Mouse (Mus musculus) ES-Bruce4 (cell line): Measurements from ENCODE around the gene Cox8a. TPM values are rescaled to one million over a fixed set of nuclear protein-coding genes. Genes with fewer than 3 reads are reported as not detected.
A peak's percentile ranks its signal among the peaks of the same experiment; 100 is the strongest.

Source experiments
- H3K27ac ChIP-seq: 2 replicates; pipeline ENCODE4 v1.5.1; 2012; ENCODE audit warnings: low read length, inconsistent platforms; ENCODE audit not compliant: insufficient read depth
- H3K27me3 ChIP-seq: 2 replicates; pipeline ENCODE4 v1.6.1; 2012; ENCODE audit warnings: mild to moderate bottlenecking, low read length, inconsistent platforms; ENCODE audit not compliant: control insufficient read depth, poor library complexity, insufficient read depth, severe bottlenecking
- H3K36me3 ChIP-seq: 2 replicates; pipeline ENCODE4 v1.6.1; 2012; ENCODE audit warnings: inconsistent platforms, mild to moderate bottlenecking, low read length, moderate library complexity; ENCODE audit not compliant: control insufficient read depth, poor library complexity, insufficient read depth, severe bottlenecking
- H3K4me1 ChIP-seq: one replicate; pipeline ENCODE4 v1.8.1; 2011; ENCODE audit warnings: low read length; ENCODE audit not compliant: control insufficient read depth, insufficient read depth
- H3K4me3 ChIP-seq: 2 replicates; pipeline ENCODE4 v1.5.1; 2011; ENCODE audit warnings: low read depth, mild to moderate bottlenecking, low read length
- H3K9ac ChIP-seq: 2 replicates; pipeline ENCODE4 v1.6.1; 2012; ENCODE audit warnings: low read depth, mild to moderate bottlenecking, inconsistent platforms; ENCODE audit not compliant: poor library complexity, severe bottlenecking
- H3K9me3 ChIP-seq: replicated peaks from 2 replicates; pipeline ENCODE4 v1.6.1; 2012; ENCODE audit warnings: mild to moderate bottlenecking, low read length, inconsistent platforms; ENCODE audit not compliant: control insufficient read depth, poor library complexity, insufficient read depth, severe bottlenecking
- CTCF ChIP-seq: IDR thresholded peaks from one replicate; pipeline ENCODE4 v1.8.1; 2011; ENCODE audit warnings: low read depth, low read length
- EP300 ChIP-seq: IDR thresholded peaks from 2 replicates; pipeline ENCODE4 v1.6.1; 2011; ENCODE audit warnings: low read depth, low read length; ENCODE audit not compliant: insufficient read depth
- POLR2A ChIP-seq: IDR thresholded peaks from one replicate; pipeline ENCODE4 v1.8.1; 2011; ENCODE audit warnings: low read length; ENCODE audit not compliant: insufficient read depth
- polyA plus RNA-seq: library from polyadenylated mRNA; stranded (reverse); fragments of >200 nt; gene quantifications from 2 replicates; pipeline ENCODE4 v1.2.4, GENCODE M21; 2011; ENCODE audit warnings: low read depth; ENCODE audit not compliant: missing spikeins, insufficient read depth, insufficient read length

Gene Cox8a
- polyA plus RNA-seq, 1 experiment: 584 TPM

- Histone ChIP-seq H3K9ac (peak overlapping the region; percentile 7), H3K27ac (no peak overlapping the region)
Observed at GRCm38 (mm10) chr19:7217926-7218267, 481 bp upstream of the Cox8a start.

GRCm38 (mm10) chr19:7214484-7214883, 2.9 kb downstream of the Cox8a start:
- Histone ChIP-seq H3K36me3 (peaks cover 25% of the 10 kb centered on the region), H3K4me1 (no peaks in the 10 kb centered on the region), H3K4me3 (no peak overlapping the region), H3K9ac (no peak overlapping the region), H3K27me3 (no peaks in the 10 kb centered on the region), H3K9me3 (no peaks in the 10 kb centered on the region), H3K27ac (no peak overlapping the region)
- TF ChIP-seq CTCF (no peak), EP300 (no peak), POLR2A (no peak)

More at GRCm38 (mm10) chr19:7217926-7218267, 481 bp upstream of the Cox8a start:
- Histone ChIP-seq H3K4me1 (no peaks in the 10 kb centered on the region), H3K9me3 (no peaks in the 10 kb centered on the region), H3K27me3 (no peaks in the 10 kb centered on the region), H3K4me3 (peak overlapping the region; percentile 59), H3K36me3 (peaks cover 23% of the 10 kb centered on the region)
- no peak for TF ChIP-seq CTCF
- TF ChIP-seq EP300: no peak
- TF ChIP-seq POLR2A: no peak

- no peak overlapping the region for H3K9ac ChIP-seq
- peaks cover 25% of the 10 kb centered on the region for H3K36me3 ChIP-seq
- no peaks in the 10 kb centered on the region for H3K4me1 ChIP-seq
- H3K9me3 ChIP-seq: no peaks in the 10 kb centered on the region
- H3K4me3 ChIP-seq: no peak overlapping the region
- no peak overlapping the region for H3K27ac ChIP-seq
- H3K27me3 ChIP-seq: no peaks in the 10 kb centered on the region
- TF ChIP-seq POLR2A: no peak
- no peak for TF ChIP-seq EP300
- no peak for TF ChIP-seq CTCF
Observed at GRCm38 (mm10) chr19:7213010-7213409, 4.4 kb downstream of the Cox8a start.

DNA sequence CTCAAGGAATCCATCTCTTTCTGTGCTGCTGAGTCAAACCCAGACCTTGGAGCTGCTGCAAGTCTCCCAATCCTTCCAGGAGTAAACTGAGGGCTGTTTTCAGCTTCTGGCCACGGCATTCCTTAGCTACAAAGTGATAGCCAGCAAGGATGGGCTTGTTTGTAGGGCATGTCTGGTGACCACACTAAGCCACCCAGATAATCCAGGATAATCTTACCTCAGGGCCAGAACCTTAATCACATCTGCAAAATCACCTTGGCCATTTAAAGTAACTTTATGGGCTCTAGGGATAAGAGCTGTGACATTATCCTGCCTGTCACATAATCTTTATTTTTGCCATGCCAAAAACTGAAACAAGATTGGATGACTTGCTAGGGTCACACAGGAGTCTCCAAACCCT, 5.2 kb downstream of the Cox8a start:
- Histone ChIP-seq H3K27me3 (no peaks in the 10 kb centered on the region), H3K4me3 (no peak overlapping the region), H3K27ac (no peak overlapping the region), H3K4me1 (no peaks in the 10 kb centered on the region), H3K36me3 (peaks cover 25% of the 10 kb centered on the region), H3K9ac (no peak overlapping the region), H3K9me3 (no peaks in the 10 kb centered on the region)
- TF ChIP-seq POLR2A: no peak

GRCm38 (mm10) chr19:7209907-7210646, 7.3 kb downstream of the Cox8a start:
- Histone ChIP-seq H3K4me1 (no peaks in the 10 kb centered on the region), H3K27ac (no peak overlapping the region), H3K4me3 (no peak overlapping the region), H3K9ac (no peak overlapping the region), H3K9me3 (no peaks in the 10 kb centered on the region), H3K27me3 (no peaks in the 10 kb centered on the region), H3K36me3 (peaks cover 12% of the 10 kb centered on the region)
- TF ChIP-seq CTCF: no peak
- TF ChIP-seq EP300: no peak
- TF ChIP-seq POLR2A: no peak

- peak within 1 kb of the TSS; percentile 97 for H3K4me3 ChIP-seq
- H3K9ac ChIP-seq: peak within 1 kb of the TSS; percentile 73
- peak; percentile 57 for TF ChIP-seq POLR2A
- peak; percentile 2 for TF ChIP-seq CTCF
- TF ChIP-seq EP300: 0 out of 2 replicates have a peak, but pooled peaks have one; percentile 28
- no peaks in the 10 kb centered on the region for H3K9me3 ChIP-seq
- H3K27me3 ChIP-seq: no peaks in the 10 kb centered on the region
- H3K27ac ChIP-seq: peak within 1 kb of the TSS; percentile 85
- H3K36me3 ChIP-seq: peaks cover 23% of the 10 kb centered on the region
- H3K4me1 ChIP-seq: no peaks in the 10 kb centered on the region
Observed at GRCm38 (mm10) chr19:7205753-7206736, 11.4 kb downstream of the Cox8a start, which contains the start of gene Otub1. TSS of gene Otub1 (minus strand) at chr19:7206316.
